Mouse (Mus musculus) liver, postnatal 0 days (tissue): Measurements from ENCODE around the gene Arhgap1.

Experiments used
- CTCF ChIP-seq: sonication (generic); IDR thresholded peaks from 2 replicates; pipeline ENCODE4 v1.5.1; 2016; ENCODE audit warnings: antibody characterized with exemption, low read depth
- EP300 ChIP-seq: IDR thresholded peaks from 2 replicates; pipeline ENCODE4 v1.6.1; 2016; ENCODE audit warnings: antibody characterized with exemption, low read depth, mild to moderate bottlenecking

DNA sequence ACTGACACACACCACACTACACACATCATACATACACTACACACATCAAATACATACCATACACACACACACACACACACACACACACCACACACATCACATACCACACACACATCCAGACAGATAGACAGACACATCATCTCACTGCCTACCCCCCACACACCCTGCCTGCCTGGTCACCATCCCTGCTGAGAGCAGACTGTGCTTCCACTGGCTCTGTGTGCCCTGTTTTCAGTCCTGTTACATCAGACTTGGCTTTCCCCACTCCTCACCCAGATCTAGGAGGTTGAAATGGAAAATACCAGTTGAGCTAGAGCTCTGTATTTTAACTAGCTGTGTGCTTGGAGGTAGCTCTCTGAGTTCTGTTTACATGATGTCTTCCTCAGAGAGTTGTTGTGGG is 15.1 kb downstream of the Arhgap1 start:
- TF ChIP-seq CTCF (no peak), EP300 (no peak)
